Mouse (Mus musculus) layer of hippocampus, adult 11-12 months (tissue): ENCODE measurements around the gene Rbm17.

Source experiments
- DNase-seq: peaks from one replicate; pipeline ENCODE4 v3.0.0; 2022; ENCODE audit warnings: low spot score

Rbm17 gene

DNA sequence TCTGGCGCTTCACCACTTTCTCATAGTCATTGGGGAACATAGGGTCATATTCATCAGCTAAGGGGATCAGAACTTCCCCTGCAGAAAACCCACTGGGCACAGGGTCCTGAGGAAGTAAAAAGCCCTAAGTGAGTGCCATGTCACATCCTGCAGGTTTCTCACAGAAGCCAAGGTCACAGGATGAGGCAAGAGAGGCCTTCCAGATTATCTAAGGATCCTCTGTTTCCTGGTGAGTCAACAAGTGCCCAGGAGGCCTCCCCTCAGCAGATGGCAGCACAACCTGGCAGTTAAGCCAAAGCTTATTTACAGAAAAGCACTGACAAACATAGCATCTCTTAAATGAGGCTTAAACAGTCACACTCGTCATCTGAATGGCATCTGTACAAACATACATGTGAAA, 7.3 kb downstream of the Rbm17 start:
- no peak for DNase-seq

DNA sequence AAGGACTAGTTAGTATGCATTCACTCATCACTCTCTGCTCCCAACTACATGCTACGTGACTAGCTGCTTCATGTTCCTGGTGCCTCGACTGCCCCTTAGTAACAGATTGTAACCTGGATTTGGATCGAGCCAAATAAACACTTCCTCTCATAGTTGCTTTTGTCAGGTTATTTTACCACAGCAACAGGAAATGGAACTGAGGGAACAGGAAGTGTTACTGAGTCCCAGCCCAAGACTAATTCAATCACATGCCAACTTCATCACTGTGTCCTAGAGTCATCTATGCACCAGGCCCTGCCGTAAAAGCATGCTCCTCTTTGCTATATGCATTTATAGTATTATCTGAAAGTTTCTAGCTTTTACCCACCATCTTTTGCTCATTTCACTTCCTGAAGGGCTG, 16.0 kb downstream of the Rbm17 start:
- no peak for DNase-seq

DNA sequence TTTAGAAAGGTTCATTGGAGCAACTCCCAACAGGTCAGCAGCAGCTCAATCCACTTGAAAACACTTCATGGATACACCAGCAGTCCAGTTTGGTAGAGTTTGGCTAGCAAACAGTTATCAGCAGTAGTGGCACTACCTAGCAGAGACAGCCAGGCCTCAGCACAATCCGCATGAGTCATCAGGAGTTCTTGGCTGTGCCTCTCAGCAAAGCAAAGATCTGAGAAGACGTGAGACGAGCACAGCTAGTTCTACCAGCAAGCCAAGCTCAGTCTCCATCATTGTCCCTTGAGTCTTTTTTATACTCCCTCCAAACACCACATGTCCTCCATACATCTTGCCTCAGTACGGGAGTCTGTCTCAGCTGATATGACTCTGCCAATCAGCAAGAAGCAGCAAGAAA, 24.6 kb downstream of the Rbm17 start:
- no peak for DNase-seq

DNA sequence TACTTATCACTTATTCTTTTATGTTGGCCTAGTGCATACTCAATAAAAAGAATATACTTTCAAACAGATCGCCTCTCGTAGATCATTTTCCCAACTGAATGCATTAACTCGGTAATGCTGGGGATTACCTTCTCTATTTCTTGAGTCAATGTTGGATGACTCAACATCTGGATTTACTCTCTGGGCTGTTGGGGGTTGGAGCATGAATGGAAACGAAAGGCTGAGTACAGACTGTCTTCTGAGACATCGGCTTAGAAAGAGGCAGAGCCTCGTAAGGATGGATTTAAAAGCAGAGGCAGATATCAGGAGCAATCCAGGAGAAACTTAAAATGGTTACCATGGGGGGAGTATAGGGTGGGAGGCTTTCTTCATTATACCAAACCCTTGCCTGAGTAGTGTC, 25.8 kb downstream of the Rbm17 start:
- DNase-seq = no peak

DNA sequence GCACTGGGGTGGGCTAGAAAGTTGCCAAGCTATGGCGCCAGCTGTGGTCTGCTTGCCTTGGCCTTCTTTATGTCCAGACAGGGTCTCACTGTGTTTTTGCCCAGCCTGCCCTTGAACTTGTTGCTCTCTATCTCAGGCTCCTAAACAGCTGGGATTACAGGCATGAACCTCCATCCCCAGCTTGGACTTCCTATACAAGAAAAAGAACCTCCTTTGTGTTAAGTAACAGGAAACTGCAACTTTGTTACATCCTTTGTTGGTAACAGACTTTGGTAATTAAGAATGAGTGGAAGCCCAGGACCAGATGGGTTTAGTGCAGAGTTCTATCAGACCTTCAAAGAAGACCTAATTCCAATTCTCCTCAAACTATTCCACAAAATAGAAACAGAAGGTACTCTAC, 30.3 kb downstream of the Rbm17 start:
- DNase-seq = no peak

DNA sequence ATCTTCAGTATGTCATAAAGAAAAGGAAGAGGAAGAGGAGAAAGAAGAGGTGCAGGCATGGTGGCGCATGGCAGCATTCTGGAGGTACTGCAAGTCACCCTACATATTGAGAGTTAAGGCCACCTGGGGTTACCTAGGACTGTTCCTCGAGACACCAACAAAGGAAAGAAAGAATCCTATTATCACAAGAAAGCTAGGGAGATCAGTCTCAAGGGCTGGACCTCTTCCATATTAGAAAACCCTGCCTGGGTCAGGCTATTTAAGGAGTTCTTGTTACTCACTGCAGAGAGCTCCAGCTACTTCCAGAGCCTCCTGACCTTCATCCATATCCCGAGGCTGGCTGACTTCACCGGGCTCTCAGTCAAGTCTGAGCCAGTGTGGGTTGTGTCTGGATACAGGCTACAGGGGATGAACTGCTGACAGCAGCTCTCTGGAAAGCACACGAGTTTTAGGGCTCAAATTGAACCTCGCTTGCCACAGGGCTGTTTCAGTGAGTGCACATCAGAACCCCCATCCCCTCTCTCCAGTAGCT, 32.9 kb downstream of the Rbm17 start:
- DNase-seq = no peak

DNA sequence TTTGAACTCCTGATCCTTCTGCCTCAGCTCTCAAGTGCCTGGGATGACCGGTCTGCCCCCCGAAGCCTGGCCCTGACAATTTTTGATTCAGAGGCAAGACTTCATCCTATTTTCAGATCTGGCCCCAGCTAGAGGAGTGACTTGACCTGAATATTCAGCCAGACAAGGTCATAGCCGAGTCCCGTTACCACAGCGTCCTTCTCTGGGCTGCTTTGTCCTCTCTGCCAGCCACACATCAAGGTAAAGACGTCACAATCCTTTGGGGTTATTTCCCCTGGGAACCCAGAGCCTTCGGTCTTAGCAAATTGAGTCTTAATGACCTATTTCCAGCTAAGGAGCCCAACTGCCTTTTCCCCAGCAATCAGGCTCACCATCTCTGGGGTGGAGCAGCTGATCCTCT, 35.5 kb downstream of the Rbm17 start:
- no peak for DNase-seq

DNA sequence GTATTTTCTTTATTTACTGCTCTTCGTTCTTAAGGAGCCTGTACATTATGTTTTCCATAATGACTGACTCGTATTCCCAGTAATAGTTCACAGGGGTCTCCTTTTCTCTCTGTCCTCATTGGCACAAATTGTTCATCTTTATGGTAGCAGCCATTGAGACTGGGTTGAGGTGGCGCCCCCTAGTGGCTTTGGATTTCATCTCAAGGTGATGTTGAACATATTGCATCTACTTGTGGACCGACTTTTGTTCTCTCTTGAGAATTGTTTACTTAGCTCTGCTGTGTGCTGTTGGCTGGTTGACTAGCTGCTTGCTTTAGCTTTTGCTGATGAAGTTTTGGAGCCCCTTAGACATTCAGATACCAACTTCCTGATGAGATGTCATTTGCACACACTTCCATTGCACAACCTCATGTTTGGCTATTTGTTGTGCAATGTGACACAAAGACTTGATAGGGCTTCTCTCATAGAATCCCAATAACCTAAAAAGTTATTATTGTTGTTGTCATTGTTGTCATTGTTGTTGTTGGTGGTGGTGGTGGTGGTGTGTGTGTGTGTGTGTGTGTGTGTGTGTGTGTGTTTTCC, 36.1 kb downstream of the Rbm17 start:
- peak; percentile 45 for DNase-seq

DNA sequence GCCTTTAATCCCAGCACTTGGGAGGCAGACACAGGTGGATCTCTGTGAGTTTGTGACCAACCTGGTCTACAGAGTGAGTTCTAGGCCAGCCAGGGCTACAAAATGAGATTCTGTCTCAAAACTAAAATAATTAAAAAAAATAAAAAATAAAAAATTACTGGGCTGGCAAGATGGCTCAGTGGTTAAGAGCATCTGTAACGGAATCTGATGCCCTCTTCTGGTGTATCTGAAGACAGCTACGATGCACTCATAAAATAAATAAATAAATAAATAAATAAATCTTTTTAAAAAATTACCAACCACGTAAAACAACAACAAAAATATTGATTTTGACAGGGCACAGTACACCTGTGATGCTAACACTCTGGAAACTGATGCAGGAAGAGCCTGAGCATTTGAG, 37.1 kb downstream of the Rbm17 start:
- no peak for DNase-seq

DNA sequence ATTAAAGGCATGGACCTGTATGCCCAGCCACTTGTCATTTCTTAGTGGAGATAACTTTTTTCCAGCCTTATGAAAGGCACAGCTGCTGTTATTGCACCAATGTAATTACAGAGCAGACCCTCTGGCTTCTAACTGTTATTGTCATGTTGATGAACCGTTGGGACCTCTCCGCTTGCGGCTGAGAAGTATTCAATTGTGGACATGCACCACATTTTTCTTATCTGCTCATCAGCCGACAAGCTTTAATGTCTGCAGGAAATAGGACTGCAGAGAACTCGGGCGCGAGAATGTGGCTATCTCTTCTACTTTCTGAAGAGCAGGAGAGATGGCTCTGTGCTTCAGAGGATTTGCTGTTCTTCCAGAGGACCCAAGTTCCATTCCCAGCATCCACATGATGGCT, 37.7 kb downstream of the Rbm17 start:
- no peak for DNase-seq

DNA sequence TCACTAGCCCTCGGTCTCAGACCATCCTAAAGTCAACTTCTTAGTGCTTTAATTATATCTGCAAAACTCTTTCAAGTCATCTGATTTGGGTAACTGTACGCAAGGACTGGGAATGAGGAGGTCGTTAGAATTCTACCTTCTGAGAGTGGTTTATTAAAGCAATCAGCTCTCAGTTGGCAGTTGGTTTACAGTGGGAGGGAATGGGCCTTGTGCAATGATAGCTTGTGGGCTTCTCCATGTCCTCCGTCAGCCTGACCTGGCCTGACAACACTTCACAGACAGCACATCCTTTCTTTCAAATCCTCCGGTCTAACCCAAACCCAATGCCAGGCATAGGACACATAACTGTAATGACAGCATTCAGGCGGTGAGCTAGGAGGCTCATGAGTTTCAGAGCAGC, 39.2 kb downstream of the Rbm17 start:
- no peak for DNase-seq

DNA sequence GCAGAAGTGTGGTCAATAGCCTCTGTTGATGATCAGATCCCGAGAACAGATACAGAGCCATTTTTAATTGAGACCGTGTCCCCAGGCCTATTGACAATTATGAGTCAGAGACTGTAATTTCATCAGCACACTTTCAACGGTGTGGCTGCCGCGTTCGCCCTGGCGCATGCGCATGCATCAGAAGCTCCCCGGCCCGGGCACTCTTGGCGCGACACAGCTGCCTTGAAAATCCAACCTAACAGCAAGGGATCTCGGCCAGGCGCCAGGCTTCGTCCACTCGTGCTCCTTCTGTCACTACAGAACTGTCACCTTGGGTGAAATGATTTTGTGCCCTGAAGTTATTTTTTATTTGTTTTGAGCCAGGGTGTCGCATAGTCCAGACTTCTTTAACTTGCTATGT, 40.7 kb downstream of the Rbm17 start:
- no peak for DNase-seq

DNA sequence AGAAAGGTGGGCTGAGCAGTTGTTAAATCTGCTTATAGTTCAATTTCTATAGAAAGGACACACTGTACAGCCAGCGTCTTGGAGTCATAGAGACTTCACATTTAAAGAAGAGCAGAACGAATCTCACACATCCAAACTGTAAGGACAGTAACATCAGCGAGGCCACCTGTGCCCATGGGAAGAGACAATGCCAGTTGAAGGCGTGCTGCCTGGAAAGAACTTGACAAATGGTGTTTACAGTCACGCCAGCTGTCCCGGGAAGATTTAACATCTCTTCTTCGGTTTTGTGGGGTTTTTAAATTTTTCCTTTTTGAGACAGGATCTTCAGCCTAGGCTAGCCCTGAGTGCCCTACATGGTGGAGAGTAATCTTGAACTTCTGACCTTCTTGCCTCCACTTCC, 45.3 kb downstream of the Rbm17 start:
- DNase-seq = peak; percentile 28

DNA sequence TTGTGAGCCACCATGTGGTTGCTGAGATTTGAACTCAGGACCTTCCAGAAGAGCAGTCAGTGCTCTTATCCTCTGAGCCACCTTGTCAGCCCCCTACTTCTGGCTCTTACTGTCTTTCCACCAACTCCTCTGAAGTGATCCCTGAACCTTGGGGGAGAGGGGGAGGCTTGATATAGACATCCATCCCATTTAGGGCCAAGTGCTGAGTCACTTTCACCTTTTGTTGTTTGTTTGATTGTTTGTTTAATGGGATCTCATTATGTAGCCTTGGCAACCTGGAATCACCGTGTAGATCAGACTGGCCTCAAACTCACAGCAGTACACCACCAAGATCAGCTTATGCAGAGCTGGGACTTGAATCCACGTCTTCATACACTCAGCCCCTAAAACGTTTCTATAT, 46.7 kb downstream of the Rbm17 start:
- no peak for DNase-seq

DNA sequence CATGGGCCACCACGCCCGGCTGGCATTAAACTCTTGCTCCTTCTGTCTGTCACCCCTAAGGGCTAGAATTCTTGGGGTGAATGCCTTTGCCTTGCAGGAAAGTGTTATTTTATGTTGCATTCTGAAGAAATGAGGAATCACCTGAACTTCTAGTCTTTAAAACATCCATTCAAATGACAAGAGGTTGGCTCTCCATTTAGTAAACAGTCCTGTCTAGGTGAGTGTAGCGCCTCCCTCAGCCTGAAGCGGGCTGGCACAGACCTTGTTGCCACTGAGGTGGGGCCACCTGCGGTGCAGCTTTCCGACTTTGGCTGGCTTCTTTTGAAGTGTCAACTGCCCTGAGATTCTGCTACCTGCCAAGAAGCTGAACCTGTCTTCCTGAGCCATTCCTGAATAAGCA, 48.6 kb downstream of the Rbm17 start:
- no peak for DNase-seq

DNA sequence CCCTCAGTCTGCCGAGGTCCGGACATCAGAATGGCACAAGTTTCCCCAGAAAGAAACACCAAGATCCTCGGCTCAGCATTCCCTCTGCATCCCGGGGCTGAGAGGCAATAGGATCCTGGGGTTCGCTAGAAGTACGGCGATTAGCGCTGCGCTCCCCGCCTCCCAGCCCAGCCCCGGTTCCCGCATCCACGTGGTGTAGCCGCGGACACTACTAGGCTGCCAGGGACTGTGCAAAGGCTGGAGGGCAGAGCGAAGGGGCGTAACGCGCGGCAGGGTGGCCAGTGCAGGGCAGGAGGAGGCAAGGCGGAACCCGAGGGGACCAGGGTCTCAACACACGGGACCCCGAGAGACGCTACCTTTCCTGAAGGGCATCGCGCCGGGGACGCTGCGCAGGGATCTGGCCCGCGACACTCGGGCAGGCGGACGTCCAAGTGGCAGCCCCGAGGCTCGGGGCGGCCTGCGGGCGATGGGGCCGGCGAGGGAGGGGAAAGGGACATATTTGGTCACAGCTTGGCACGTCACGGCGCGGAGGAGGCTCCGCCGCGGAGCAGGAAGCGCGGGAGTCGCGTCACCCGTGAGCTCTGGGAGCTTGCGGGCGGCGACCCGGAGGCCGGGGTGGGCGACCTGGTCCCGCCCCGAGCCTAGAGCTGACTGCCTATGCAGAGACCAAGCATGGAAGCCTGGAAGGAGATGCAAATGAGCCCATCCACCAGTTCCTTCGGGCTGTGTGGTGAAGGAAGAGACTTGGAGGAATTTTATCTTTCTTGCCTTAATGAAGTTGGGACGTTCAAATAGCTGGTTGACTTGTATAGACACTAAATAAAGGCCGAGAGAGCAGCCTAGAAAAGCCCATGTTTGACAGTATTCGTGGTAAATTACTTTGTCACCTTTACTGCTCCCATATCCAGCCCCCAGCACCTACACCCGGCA, 50.2 kb downstream of the Rbm17 start, which contains the start of gene Pfkfb3:
Gene Pfkfb3, minus strand, starts transcription at position 607 of the 930 bp plus-strand sequence.
- peak; percentile 61 for DNase-seq

DNA sequence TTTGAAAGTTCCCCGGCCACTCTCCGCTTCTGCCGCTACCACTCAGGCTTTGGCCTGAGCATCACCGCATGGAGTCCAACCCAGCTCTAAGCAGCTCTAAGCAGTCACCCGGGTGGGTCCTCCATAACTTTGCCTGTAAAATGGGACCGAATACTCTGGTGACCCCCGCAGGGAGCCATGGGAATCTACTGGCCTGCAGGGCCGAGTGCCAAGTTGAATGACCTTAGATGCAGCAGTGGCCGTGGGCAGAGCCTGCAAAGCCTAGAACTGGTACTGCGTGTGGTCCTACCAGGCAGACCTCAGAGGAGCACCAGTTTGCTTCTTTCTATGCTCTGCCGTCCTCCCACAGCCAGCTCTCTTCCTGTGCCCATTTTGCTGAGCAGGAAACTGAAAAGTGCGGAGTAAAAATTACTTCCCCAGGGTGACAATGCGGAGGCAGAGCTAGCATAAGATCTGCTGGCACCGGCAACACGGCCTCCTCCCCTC, 50.9 kb downstream of the Rbm17 start:
- DNase-seq = no peak

DNA sequence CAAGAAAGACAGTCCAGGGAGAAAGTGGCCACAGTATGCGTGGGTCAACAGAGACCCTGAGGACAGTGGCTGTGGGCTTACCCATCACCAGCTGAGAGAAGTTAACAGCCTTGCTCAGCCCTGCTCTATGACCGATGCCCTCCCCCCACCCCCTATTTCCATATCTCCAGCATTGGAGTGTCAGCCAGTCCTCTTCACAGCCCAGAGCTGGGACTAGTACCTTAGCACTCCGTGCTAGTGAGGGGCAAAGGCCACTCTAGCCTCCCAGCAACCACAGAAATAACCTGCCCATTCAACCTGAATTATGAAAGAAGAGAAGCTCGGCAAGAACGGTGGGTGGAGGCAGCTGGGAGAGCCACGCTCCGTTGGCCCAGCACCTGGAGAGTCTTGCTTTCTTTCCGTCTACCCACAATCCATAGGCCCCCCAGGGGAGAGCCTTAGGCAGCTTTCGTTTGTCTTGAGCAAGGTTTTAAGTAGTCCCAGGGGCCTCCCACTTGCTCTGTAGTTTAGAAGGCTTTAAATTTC, 51.6 kb downstream of the Rbm17 start:
- DNase-seq = no peak

DNA sequence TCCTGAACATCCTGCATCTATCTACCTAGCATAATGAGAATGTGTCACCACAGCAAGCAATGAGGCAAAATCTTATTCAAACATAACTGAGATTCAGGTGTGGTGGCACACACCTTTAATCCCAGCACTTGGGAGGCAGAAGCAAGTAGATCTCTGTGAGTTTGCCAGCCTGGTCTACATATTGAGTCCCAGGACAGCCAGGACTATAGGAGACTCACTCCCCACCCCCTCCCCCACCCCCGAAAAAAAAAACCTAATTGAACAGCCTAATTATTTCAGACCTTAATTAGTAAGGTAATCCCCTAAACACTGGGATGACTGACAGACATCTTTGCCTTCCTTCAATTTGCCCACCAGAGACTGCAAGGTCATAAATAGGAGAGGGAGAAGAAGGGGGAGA, 52.2 kb downstream of the Rbm17 start:
- DNase-seq = no peak

DNA sequence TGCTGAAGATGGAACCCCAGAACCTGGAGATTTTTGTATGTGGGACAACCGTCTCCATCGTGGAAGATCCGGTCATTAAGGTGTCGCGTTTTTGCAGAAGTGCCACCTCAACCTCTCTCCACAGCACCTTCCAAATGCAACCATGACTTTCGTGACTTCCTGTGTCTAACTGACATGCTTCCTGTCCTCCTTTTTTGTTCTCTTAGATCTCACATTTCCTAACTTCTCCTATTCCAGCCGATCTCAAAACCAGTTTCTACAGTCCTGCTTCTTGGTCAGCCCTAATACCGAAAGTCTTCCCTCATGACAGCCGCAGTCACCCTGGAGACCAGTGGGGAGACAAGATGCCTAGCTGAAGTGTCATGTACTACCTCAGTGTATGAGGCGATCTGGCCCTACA, 55.4 kb downstream of the Rbm17 start:
- no peak for DNase-seq

DNA sequence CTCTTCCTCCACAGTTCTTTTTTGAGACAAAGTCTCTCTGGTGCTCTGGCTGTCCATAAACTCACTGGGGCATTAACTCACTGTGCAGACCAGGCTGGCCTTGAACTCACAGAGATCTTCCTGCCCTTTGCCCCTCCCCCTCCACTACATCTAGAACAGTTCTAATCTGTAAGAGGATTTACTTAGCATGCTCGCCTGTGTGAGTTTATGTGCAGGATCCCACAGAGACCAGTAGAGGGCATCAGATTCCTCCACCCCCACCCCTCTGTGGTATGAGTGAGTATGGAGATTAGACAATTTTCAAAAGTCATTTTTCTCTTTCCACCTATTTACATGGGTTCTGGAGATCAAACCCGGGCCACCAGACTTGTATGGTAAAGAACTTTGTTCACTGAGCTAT, 56.3 kb downstream of the Rbm17 start:
- DNase-seq = no peak

DNA sequence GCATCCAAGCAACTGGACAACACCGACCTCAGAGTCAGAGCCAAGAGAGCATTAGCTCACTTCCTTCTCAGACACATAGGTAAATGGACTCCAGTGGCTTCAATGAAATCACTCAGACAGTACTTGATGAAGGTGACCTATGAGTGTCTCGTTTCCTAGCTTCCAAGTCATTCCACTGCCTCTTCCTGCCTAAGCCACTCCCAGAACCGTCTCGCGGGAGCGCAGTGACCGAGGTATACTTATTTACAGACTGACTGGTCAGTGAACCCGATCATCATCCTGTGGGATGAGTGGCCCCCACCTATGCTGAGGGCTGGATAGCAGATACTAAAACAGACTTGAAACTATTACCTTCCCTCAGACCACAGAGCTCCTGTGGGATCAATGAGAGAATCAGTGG, 57.9 kb downstream of the Rbm17 start:
- no peak for DNase-seq

DNA sequence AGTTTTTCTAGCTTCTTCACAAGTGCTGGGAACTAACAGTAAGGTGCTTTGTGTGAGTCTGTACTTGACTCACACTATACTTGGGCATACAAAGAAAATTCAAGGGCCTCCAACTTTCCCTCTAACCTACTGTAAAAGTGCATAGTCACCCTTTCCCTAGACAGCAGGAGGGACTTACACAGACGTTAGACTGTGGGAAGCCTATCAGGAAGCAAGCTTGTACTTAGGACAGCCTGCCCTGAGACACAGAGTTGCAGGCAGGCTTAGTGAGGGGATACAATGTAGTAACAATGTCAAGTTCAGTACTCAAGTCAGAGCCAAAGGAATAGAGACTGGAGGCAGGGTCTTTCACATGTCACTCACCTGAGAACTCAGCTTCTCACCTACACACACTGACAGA, 58.6 kb downstream of the Rbm17 start:
- no peak for DNase-seq
